Mouse (Mus musculus) frontal cortex, postnatal 14 days (tissue): Measurements from ENCODE around the gene Myh1.
A peak's percentile ranks its signal among the peaks of the same experiment; 100 is the strongest.

ENCODE experiments used
- DNase-seq, 2 experiments: peaks; one replicate each; pipeline ENCODE4 v3.0.0; 2022; ENCODE audit warnings: low spot score in 2 of 2

Myh1 gene

DNA sequence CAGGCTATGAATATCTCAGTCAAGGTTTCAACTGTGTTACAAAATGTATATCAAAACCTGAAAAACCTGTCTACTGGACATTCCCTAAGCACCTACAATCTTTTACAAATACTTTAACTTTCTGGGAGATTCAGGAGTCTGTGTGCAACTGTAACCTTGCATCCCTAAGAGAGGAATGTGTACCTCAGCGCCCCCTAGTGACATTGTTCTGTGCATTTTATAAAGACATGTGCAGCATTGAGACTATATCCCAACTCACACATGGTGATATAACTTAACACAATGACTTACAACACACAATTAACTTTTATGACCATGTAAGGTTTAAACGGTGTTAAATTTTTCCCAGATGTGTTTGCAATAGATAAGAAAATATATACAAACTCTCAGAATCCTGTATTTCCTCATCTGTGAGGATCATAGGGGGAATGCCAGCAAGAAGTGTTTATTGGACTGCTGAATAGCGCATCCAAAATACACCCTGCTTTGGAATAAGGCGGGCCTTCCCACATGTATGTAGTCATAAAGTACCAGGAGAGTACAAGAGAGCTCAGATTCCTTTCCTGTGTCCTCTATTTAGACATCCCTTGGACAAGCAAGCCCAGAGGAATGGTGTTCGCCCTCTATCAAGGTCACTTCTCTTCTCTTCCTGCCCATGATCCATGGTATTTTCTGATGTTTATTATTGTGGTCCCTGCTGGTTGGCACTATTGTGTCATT lies 35.9 kb downstream of the Myh1 start:
- DNase-seq: peak in 1 of 2 experiments; percentile 38

DNA sequence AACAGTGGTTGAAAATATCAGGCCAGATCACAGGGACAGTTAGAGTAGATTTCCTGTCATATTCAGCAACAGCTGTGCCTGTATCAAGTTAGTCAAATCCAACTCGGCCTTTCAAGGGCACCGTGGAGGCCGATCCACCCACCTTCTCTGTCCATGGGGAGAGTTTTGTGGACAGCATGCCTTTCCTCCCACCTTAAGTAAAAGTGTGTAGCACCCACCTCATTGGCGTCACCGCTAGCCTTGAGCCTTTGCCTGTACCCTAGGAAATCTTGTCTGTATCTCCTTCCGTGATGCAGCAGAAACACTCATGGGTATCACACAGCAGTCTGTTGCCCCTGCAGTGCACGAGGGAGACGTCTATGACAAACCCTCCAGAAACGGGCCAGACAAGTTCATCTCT lies 36.9 kb downstream of the Myh1 start:
- no peak for DNase-seq

DNA sequence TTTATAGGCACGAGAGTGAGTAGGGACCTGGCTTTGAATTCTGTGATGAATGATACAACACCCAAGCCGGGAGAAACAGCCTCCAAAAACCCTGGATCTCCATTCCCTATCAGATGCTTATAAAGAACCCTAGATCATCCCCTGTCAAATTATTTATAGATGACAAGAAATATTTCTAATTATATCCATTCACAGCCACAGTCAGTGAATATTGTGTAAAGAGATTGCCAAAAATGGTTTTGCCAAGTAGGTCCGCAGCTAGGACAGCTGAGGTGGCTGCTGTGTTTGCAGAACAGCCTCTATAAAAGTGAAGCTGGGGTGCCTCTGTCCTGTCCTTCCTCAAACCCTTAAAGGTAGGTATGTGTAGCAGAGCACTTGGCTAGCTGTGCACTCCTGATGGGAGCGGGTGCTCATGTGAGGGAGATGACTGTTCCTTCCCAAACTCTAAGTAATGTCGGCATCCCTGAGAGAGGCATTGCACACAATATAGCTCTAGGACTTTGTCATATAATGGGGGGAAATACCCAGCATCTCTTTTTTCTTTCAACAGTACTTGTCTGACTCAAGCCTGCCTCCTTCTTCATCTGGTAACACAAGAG lies 37.7 kb downstream of the Myh1 start, which contains the start of gene Myh4:
TSS of gene Myh4 (plus strand) at position 549 of the 599 bp plus-strand sequence.
- no peak for DNase-seq

DNA sequence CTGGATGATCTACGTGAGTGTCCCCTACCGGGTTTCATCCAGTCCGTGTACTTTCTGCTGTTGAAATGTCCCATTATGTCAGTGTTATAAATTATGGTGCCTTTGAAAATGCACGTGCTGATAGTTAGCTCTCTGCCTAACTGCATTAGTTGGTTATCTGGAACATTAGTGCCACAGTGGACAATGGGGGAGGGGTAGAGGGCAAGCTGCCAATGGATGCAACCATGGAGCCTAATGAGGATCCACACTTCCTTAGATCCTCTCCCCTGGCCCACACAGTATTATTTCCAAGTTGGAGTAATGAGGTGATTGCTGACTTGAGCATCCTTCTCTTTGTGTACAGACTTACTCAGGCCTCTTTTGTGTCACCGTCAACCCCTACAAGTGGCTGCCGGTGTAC lies 41.2 kb downstream of the Myh1 start:
- DNase-seq: no peak

DNA sequence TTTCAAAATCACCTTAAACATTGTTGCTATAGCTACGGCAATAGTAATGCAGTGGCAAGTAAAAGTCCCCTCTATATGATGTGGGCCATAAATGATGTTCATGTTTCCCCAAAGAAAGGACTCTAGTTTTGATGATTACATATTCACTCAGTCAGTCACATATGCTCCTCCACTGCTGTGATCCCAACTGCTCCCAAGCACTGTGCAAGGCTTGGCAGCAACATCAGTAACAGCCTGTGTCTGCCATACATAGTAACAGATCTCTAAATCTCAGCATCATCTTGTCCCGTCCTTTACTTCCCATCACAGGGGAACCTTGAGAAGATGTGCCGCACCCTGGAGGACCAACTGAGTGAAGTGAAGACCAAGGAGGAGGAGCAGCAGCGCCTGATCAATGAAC lies 53.8 kb downstream of the Myh1 start:
- peak in 1 of 2 experiments; percentile 22 for DNase-seq

DNA sequence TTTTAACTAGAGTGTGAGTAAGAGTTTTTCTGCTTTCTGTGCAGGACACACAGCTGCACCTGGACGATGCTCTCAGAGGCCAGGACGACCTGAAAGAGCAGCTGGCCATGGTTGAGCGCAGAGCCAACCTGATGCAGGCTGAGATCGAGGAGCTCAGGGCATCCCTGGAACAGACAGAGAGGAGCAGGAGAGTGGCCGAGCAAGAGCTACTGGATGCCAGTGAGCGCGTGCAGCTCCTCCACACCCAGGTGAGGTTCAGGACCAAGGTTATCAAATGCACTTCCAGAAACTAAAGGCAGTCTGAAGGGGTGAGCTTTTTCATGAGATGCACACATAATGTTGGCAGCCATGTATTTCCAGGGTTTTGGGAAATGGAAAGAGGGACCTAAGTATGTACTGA lies 57.2 kb downstream of the Myh1 start:
- DNase-seq: no peak

DNA sequence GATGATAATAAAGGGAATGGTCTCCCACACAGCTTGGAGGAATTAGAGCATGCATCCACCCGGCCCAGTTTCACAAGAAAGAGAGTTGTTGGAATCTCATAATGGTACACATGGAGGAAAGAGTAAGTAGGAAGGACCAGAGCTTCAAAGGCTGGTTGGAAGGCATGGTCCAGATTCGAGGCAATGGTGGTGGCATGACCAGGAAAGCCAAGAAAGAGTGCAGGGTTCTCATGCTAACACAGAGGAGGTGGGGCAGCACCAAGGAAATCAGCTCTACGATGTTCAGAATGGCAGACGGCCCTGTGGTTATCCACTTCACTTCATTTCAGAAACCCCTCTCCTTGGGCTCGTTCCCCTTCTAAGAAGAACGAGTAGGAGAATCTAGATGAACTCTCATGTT lies 61.1 kb downstream of the Myh1 start:
- DNase-seq: no peak
